Mouse (Mus musculus) thymus, postnatal 10 days (tissue): Measurements from ENCODE around the gene Ttpal.

Experiments used
- DNase-seq, 2 experiments: peaks; one replicate each; pipeline ENCODE4 v3.0.0; 2021; ENCODE audit warnings: low spot score in 2 of 2

The Ttpal gene

GRCm38 (mm10) chr2:163602101-163602971 is at the start of gene Ttpal:
Ttpal (plus strand) TSS chr2:163602314.
- DNase-seq: peak; percentile 81 to 85

- DNase-seq: no peak
These were observed 49.6 kb upstream of the Ttpal start for GRCm38 (mm10) chr2:163552518-163552929.

- DNase-seq: no peak
These were observed 47.6 kb upstream of the Ttpal start for GRCm38 (mm10) chr2:163554425-163554982.

GRCm38 (mm10) chr2:163554996-163555395 is 47.1 kb upstream of the Ttpal start:
- no peak for DNase-seq

GRCm38 (mm10) chr2:163555417-163555816 is 46.7 kb upstream of the Ttpal start:
- DNase-seq: no peak

GRCm38 (mm10) chr2:163558548-163558947 is 43.6 kb upstream of the Ttpal start:
- DNase-seq: no peak

- DNase-seq: no peak
These were observed 42.9 kb upstream of the Ttpal start for GRCm38 (mm10) chr2:163559236-163559635.

GRCm38 (mm10) chr2:163560247-163560646 is 41.9 kb upstream of the Ttpal start:
- DNase-seq: no peak

- DNase-seq: no peak
These were observed 40.7 kb upstream of the Ttpal start for GRCm38 (mm10) chr2:163561258-163561948.

GRCm38 (mm10) chr2:163564646-163565045 is 37.5 kb upstream of the Ttpal start:
- no peak for DNase-seq

GRCm38 (mm10) chr2:163574321-163574720 is 27.8 kb upstream of the Ttpal start:
- DNase-seq: no peak

GRCm38 (mm10) chr2:163575248-163575647 is 26.9 kb upstream of the Ttpal start:
- DNase-seq: no peak

GRCm38 (mm10) chr2:163577986-163578385 is 24.1 kb upstream of the Ttpal start:
- no peak for DNase-seq

- DNase-seq: no peak
These were observed 21.8 kb upstream of the Ttpal start for GRCm38 (mm10) chr2:163580069-163580945.

- DNase-seq: no peak
These were observed 18.7 kb upstream of the Ttpal start for GRCm38 (mm10) chr2:163583226-163584087.

GRCm38 (mm10) chr2:163584088-163584426 is 18.1 kb upstream of the Ttpal start:
- no peak for DNase-seq

- DNase-seq: peak; percentile 12 to 63
These were observed 15.5 kb upstream of the Ttpal start for GRCm38 (mm10) chr2:163586384-163587261.

- DNase-seq: no peak
These were observed 14.6 kb upstream of the Ttpal start for GRCm38 (mm10) chr2:163587506-163587905.

- DNase-seq: no peak
These were observed 11.9 kb upstream of the Ttpal start for GRCm38 (mm10) chr2:163590211-163590610.

- DNase-seq: no peak
These were observed 11.1 kb upstream of the Ttpal start for GRCm38 (mm10) chr2:163590996-163591395.
